Mouse (Mus musculus) neutrophil, adult 65 days (primary cell): ENCODE measurements around the gene Olfr658. TPM values are rescaled to one million over a fixed set of nuclear protein-coding genes. Genes with fewer than 3 reads are reported as not detected.

ENCODE experiments used
- total RNA-seq: library from RNA; stranded (reverse); gene quantifications from 2 replicates; pipeline ENCODE4 v1.2.4, GENCODE M21; 2023

Olfr658 gene
- not detected in 2 replicates for total RNA-seq

GRCm38 (mm10) chr7:104646841-104647482 is at the start of gene Olfr658:
TSS of gene Olfr658 (minus strand) at chr7:104647305.

GRCm38 (mm10) chr7:104686201-104686600 is 39.1 kb upstream of the Olfr658 start, which contains the start of gene Olfr661:
TSS of gene Olfr661 (plus strand) at chr7:104686501.

GRCm38 (mm10) chr7:104666453-104666852 is 19.3 kb upstream of the Olfr658 start, which contains the start of gene Olfr659:
TSS of gene Olfr659 (plus strand) at chr7:104666753.

GRCm38 (mm10) chr7:104624494-104624893 is 22.6 kb downstream of the Olfr658 start, which contains the start of gene Olfr657:
TSS of gene Olfr657 (plus strand) at chr7:104624794.

GRCm38 (mm10) chr7:104613655-104614054 is 33.5 kb downstream of the Olfr658 start, which contains the start of gene Olfr656:
TSS of gene Olfr656 (plus strand) at chr7:104613955.

GRCm38 (mm10) chr7:104601679-104602078 is 45.4 kb downstream of the Olfr658 start, which contains the start of gene Olfr655:
TSS of gene Olfr655 (minus strand) at chr7:104601779.

Other genes starting within 250 kb of the Olfr658 start
- gene Trim30c, start 246.5 kb downstream of the Olfr658 start, total RNA-seq = 0.39 TPM in 1 of 2 replicates, not detected in the other
- gene Trim30a, start 182.1 kb downstream of the Olfr658 start, total RNA-seq = 35.5 and 45.3 TPM in 2 replicates
- gene Trim30d, start 139.5 kb downstream of the Olfr658 start, total RNA-seq = 9.4 and 10.7 TPM in 2 replicates
- gene Olfr651, start 97.2 kb downstream of the Olfr658 start, total RNA-seq = not detected in 2 replicates
- not detected in 2 replicates for gene Olfr652, start 86.4 kb downstream of the Olfr658 start, total RNA-seq
- not detected in 2 replicates for gene Olfr653, start 70.0 kb downstream of the Olfr658 start, total RNA-seq
- gene Olfr654, start 60.3 kb downstream of the Olfr658 start, total RNA-seq = not detected in 2 replicates
- gene Olfr655, start 45.5 kb downstream of the Olfr658 start, total RNA-seq = 0.73 TPM in 1 of 2 replicates, not detected in the other
- not detected in 2 replicates for gene Olfr656, start 33.4 kb downstream of the Olfr658 start, total RNA-seq
- gene Olfr657, start 22.5 kb downstream of the Olfr658 start, total RNA-seq = not detected in 2 replicates
- gene Olfr659, start 19.4 kb upstream of the Olfr658 start, total RNA-seq = not detected in 2 replicates
- not detected in 2 replicates for gene Olfr661, start 39.2 kb upstream of the Olfr658 start, total RNA-seq
- not detected in 2 replicates for gene Usp17le, start 130.2 kb upstream of the Olfr658 start, total RNA-seq
- 0.47 and 0.57 TPM in 2 replicates for gene Usp17lb, start 195.3 kb upstream of the Olfr658 start, total RNA-seq
- gene Usp17la, start 209.7 kb upstream of the Olfr658 start, total RNA-seq = not detected in 2 replicates
- not detected in 2 replicates for gene Olfr665, start 230.7 kb upstream of the Olfr658 start, total RNA-seq
- gene Olfr666, start 248.6 kb upstream of the Olfr658 start, total RNA-seq = not detected in 2 replicates